Mouse (Mus musculus) heart, embryonic 13.5 days (tissue): ENCODE results near the gene Yipf1. TPM values are rescaled to one million over a fixed set of nuclear protein-coding genes. Genes with fewer than 3 reads are reported as not detected.

Experiments used
- ATAC-seq: fragments of 200-750 bp; cut with Nextera tagmentation; 2 replicates; pipeline ENCODE4 v1.8.0; 2017; ENCODE audit warnings: moderate TSS enrichment; ENCODE audit not compliant: insufficient number of reproducible peaks, low FRiP score, low TSS enrichment; ENCODE audit errors: extremely low read depth
- H3K27ac ChIP-seq: fragments of 300-500 bp; sonication (generic); replicated peaks from 2 replicates; pipeline ENCODE4 v1.5.1; 2015; ENCODE audit warnings: moderate library complexity, mild to moderate bottlenecking, inconsistent platforms
- H3K27me3 ChIP-seq: fragments of 300-500 bp; sonication (generic); replicated peaks from 2 replicates; pipeline ENCODE4 v1.6.1; 2015; ENCODE audit warnings: mild to moderate bottlenecking, inconsistent platforms
- H3K36me3 ChIP-seq: fragments of 300-500 bp; sonication (generic); 2 replicates; pipeline ENCODE4 v1.6.1; 2015; ENCODE audit warnings: mild to moderate bottlenecking, inconsistent platforms
- H3K4me1 ChIP-seq: fragments of 300-500 bp; sonication (generic); 2 replicates; pipeline ENCODE4 v1.6.1; 2015; ENCODE audit warnings: inconsistent platforms
- H3K4me2 ChIP-seq: fragments of 300-500 bp; sonication (generic); 2 replicates; pipeline ENCODE4 v1.6.1; 2015; ENCODE audit warnings: inconsistent platforms, mild to moderate bottlenecking, moderate library complexity
- H3K4me3 ChIP-seq: fragments of 300-500 bp; sonication (generic); 2 replicates; pipeline ENCODE4 v1.5.1; 2015; ENCODE audit warnings: moderate library complexity, mild to moderate bottlenecking, inconsistent platforms
- H3K9ac ChIP-seq: fragments of 300-500 bp; sonication (generic); 2 replicates; pipeline ENCODE4 v1.6.1; 2015; ENCODE audit warnings: inconsistent platforms, mild to moderate bottlenecking, moderate library complexity
- H3K9me3 ChIP-seq: fragments of 300-500 bp; sonication (generic); 2 replicates; pipeline ENCODE4 v1.6.1; 2016; ENCODE audit warnings: inconsistent platforms
- WGBS: fragments of 180-500 bp; shearing (Covaris S2); methylation state at CpG from one replicate; pipeline ENCODE4 v1.1.7; 2015; ENCODE audit warnings: mixed read lengths; 5-methylcytosine and 5-hydroxymethylcytosine counted together
- polyA plus RNA-seq: library from polyadenylated mRNA; unstranded; fragments of >200 nt; fragmentation: Nextera tagmentation; extraction: Ambion mirVana; gene quantifications from 2 replicates; pipeline ENCODE4 v1.2.1, GENCODE M21; 2015

Yipf1 gene
- polyA plus RNA-seq, 1 experiment from 2014 or later, result 42.7 TPM

DNA sequence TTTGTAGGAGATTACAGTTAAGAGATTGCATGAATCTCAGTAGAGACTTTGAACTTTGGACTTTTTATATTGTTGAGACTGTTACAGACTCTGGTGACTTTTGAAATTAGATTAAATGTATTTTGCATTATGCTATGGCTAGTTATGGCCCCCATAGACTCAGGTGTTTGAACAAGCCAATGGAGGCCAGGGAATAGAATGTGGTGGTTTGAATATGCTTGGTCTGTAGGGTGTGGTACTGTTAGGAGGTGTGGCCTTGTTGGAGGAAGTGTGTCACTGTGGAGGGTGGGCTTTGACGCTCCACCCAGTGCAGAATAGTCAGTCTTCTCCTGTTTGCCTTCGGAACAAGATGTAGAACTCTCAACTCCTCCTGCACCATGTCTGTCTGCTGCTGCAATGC is 8.9 kb downstream of the Yipf1 start:
- H3K4me3 ChIP-seq, result no peak overlapping the region
- WGBS, result 87% methylated on average over 2 of the region's 2 CpGs
- no peaks in the 10 kb centered on the region for H3K4me1 ChIP-seq
- no peak overlapping the region for H3K27ac ChIP-seq
- H3K9ac ChIP-seq, result no peak overlapping the region
- H3K27me3 ChIP-seq, result no peaks in the 10 kb centered on the region
- peaks cover 84% of the 10 kb centered on the region for H3K36me3 ChIP-seq
- no peak overlapping the region for H3K4me2 ChIP-seq
- no peaks in the 10 kb centered on the region for H3K9me3 ChIP-seq
- no peak for ATAC-seq

DNA sequence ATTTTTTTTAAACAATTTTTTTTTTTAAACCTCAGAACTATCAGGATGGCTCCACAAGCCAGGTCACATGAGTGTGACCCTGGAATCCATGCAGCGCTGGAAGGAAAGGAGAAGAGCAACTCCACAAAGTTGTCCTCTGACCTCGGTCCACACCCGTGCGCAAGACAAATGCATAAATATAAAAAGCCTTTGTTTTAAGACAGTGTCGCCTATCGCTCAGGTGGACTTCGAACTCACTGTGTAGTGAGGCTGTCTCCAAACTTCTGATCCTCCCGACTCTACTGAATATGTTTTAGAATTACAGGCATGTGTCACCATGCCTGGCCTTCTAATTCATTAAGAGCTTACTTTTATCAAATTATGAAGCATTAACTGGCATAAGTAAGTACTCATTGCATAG is 14.4 kb downstream of the Yipf1 start:
- Histone ChIP-seq H3K27ac (no peak overlapping the region), H3K4me3 (no peak overlapping the region), H3K9ac (no peak overlapping the region), H3K27me3 (no peaks in the 10 kb centered on the region), H3K4me1 (no peaks in the 10 kb centered on the region), H3K36me3 (peaks cover 38% of the 10 kb centered on the region), H3K9me3 (0 out of 2 replicates have a peak, but pooled peaks cover 1% of the 10 kb centered on the region), H3K4me2 (no peak overlapping the region)
- ATAC-seq, result no peak
- WGBS, result 91% methylated on average over 8 of the region's 8 CpGs

DNA sequence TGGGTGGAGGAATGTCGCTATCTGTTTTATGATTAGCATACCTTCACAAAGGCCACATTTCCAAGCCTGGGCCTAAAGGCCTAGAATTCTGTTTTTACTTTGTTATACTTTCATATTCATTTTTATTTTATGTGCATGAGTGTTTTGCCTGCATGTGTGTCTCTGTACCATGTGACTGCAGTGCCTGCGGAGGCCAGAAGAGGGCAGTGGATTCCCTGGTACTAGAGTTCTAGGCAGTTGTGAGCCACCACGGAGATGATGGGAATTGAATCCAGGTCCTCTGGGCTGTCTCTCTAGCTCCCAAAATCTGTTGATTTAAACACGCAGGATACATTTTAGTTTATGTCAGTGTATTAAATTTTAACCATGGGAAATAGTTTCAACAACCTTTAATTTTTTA is 19.4 kb downstream of the Yipf1 start:
- no peak overlapping the region for H3K4me2 ChIP-seq
- peaks cover 17% of the 10 kb centered on the region; the same call in 1 of the 2 replicates for H3K36me3 ChIP-seq
- H3K27ac ChIP-seq, result no peak overlapping the region
- ATAC-seq, result no peak
- 92% methylated on average over 4 of the region's 4 CpGs for WGBS
- no peak overlapping the region for H3K4me3 ChIP-seq
- H3K4me1 ChIP-seq, result no peaks in the 10 kb centered on the region
- no peak overlapping the region for H3K9ac ChIP-seq
- 0 out of 2 replicates have a peak, but pooled peaks cover 5% of the 10 kb centered on the region for H3K9me3 ChIP-seq
- no peaks in the 10 kb centered on the region for H3K27me3 ChIP-seq

DNA sequence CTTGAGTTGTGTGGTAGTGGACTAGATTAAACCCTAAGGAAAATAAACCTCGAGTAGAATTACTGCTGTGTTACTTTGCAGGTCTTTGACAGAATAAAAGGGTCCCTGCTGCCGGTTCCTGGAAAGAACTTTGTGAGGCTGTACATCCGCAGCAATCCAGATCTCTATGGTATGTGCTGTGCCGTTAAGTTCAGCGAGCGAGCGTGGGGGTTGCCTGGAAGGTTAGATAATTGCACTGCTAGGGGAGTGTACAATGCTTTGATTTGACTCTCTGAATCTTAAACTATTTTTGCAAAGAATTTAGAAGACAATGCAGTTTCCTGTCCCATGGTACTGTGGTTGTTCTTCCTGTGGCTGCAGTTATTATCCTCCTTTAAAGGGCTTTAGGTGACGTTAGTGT is 22.2 kb downstream of the Yipf1 start:
- 0 out of 2 replicates have a peak, but pooled peaks cover 5% of the 10 kb centered on the region for H3K9me3 ChIP-seq
- WGBS, result 59% methylated on average over 8 of the region's 8 CpGs
- H3K4me3 ChIP-seq, result no peak overlapping the region
- H3K9ac ChIP-seq, result no peak overlapping the region
- peaks cover 14% of the 10 kb centered on the region; the same call in 1 of the 2 replicates for H3K36me3 ChIP-seq
- no peaks in the 10 kb centered on the region for H3K4me1 ChIP-seq
- no peak overlapping the region for H3K4me2 ChIP-seq
- H3K27ac ChIP-seq, result no peak overlapping the region
- ATAC-seq, result no peak
- no peaks in the 10 kb centered on the region for H3K27me3 ChIP-seq

DNA sequence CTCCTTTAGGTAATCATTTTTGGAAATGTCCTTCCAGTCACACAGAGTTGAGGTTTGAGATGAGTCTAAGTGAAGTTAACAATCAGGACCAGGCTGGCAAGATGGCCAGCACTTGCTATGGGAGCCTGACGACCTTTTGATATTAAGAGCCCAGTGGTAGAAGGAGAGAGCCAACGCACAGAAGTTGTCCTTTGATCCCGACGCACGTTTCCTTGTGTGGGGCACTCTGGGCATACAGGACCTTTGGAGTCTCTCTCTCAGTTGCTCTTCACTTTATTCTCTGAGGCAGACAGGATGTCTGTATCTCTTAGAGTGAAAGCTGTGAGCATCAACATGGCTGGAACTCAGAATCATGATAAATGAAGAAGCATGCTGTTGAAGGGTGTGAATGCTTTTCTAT is 23.3 kb downstream of the Yipf1 start:
- Histone ChIP-seq H3K4me3 (no peak overlapping the region), H3K27me3 (no peaks in the 10 kb centered on the region), H3K36me3 (peaks cover 19% of the 10 kb centered on the region; the same call in 1 of the 2 replicates), H3K9ac (no peak overlapping the region), H3K27ac (no peak overlapping the region), H3K4me2 (no peak overlapping the region), H3K9me3 (0 out of 2 replicates have a peak, but pooled peaks cover 5% of the 10 kb centered on the region), H3K4me1 (no peaks in the 10 kb centered on the region)
- WGBS, result 76% methylated on average over 5 of the region's 5 CpGs
- no peak for ATAC-seq

DNA sequence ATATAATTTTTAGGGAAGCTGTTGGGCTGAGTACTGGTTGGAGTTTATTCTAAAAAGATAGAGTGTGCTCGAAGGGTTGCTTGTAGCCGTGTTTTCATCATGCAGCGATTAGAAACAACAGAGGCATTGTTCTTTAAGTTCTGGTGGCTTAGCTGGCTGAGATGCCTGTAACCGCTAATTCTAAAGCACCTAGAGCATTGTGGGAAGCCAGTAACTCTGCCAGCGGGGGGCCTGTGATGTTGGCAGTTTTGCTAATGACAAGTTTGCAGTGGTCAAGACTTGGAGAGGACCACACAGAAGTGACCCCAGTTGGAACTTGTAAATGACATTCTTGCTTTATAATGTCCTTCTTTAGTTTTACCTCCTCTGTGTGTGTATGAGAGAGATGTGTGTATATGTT is 27.2 kb downstream of the Yipf1 start:
- Histone ChIP-seq H3K4me2 (no peak overlapping the region), H3K4me3 (no peak overlapping the region), H3K9ac (no peak overlapping the region), H3K27me3 (no peaks in the 10 kb centered on the region), H3K9me3 (no peaks in the 10 kb centered on the region), H3K4me1 (no peaks in the 10 kb centered on the region), H3K27ac (no peak overlapping the region), H3K36me3 (peaks cover 29% of the 10 kb centered on the region)
- ATAC-seq, result no peak
- 64% methylated on average over 5 of the region's 5 CpGs for whole genome bisulfite sequencing

DNA sequence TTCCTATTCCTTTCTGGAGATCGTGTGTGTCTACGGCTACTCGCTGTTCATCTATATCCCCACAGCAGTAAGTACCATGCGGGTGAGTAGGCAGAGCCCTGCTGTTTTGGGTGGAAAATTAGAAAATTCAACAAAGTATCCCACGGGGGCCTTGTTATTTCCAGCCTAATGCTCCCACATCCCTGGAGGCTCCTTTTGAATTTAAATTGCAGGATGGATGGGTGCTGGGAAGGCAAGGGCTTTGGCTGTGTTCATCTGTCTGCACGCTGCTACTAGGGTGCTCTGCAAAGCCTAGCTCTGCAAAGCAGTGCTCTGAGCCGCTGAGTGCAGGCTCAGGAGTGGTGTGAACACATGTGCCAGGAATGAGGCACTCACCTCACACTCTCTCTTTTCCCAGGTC is 30.4 kb downstream of the Yipf1 start:
- Histone ChIP-seq H3K4me3 (no peak overlapping the region), H3K27ac (no peak overlapping the region), H3K9ac (no peak overlapping the region), H3K4me1 (peaks cover 6% of the 10 kb centered on the region), H3K27me3 (no peaks in the 10 kb centered on the region), H3K9me3 (no peaks in the 10 kb centered on the region), H3K4me2 (no peak overlapping the region), H3K36me3 (peaks cover 24% of the 10 kb centered on the region)
- no peak for ATAC-seq
- 80% methylated on average over 7 of the region's 7 CpGs for WGBS

DNA sequence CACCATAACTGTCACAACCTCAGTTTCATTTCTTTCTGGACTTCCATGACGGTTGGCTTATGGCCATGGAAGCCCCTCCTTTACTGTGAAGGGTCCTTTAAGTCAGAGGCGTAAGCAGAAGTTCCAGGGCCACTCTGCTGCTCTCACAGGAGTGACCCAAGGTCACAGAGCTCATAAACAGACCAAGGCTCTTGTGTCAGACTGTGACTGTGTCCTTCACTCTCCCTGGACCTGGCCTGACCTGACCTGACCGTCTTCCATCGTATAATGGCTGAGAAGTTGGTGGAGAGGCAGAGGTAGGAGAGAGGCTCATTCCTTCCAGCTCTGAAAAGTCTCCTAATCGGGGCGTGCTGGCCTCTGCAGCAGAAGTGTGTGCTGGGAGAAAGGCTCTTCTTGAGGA is 33.1 kb downstream of the Yipf1 start:
- WGBS, result 70% methylated on average over 6 of the region's 6 CpGs
- no peak overlapping the region for H3K27ac ChIP-seq
- no peak overlapping the region for H3K9ac ChIP-seq
- H3K36me3 ChIP-seq, result peaks cover 33% of the 10 kb centered on the region
- H3K9me3 ChIP-seq, result no peaks in the 10 kb centered on the region
- peaks cover 6% of the 10 kb centered on the region for H3K4me1 ChIP-seq
- ATAC-seq, result no peak
- H3K27me3 ChIP-seq, result no peaks in the 10 kb centered on the region
- no peak overlapping the region for H3K4me3 ChIP-seq
- no peak overlapping the region for H3K4me2 ChIP-seq

DNA sequence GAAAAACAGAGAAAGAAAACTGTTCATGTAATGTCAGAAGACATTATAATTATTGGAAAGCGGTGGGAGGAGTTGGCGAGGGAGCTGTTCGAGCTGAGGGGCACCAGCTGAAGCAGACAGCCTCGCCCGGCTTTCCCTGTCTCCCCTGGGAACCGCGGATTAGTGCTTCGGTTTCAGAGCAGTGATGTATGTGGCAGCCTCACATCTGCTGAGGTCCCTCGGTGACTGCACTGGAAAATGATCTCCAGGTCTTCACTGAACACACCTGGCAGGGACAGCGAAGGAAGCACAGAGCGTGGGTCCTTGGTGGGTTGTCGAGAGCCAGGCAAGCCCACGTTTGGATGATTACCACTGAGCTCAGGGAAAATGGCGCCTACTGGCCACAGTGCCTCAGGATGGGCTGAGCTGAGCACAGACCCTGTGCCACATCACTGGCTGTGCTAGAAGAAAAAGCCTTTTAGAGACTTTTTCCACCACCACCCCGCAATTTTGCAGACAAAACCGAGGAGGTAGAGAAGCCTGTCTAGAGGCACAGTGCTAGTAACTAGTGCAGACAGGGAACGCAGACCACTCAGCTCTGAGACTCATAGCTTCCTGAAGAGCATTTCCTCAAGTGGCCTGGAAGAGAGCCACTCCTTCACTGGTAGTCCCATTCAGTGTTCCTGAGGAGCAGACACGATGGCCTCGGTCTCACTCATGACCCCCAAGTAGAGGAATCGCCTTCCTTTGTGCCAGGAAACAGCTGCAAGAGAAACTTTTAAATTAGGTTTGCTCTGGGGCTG is 34.6 kb downstream of the Yipf1 start:
- Histone ChIP-seq H3K4me1 (peaks cover 6% of the 10 kb centered on the region), H3K9ac (no peak overlapping the region), H3K9me3 (no peaks in the 10 kb centered on the region), H3K36me3 (peaks cover 31% of the 10 kb centered on the region), H3K27ac (no peak overlapping the region), H3K4me3 (no peak overlapping the region), H3K27me3 (no peaks in the 10 kb centered on the region), H3K4me2 (peak overlapping the region; percentile 26)
- 66% methylated on average over 20 of the region's 20 CpGs for WGBS
- no peak for ATAC-seq

DNA sequence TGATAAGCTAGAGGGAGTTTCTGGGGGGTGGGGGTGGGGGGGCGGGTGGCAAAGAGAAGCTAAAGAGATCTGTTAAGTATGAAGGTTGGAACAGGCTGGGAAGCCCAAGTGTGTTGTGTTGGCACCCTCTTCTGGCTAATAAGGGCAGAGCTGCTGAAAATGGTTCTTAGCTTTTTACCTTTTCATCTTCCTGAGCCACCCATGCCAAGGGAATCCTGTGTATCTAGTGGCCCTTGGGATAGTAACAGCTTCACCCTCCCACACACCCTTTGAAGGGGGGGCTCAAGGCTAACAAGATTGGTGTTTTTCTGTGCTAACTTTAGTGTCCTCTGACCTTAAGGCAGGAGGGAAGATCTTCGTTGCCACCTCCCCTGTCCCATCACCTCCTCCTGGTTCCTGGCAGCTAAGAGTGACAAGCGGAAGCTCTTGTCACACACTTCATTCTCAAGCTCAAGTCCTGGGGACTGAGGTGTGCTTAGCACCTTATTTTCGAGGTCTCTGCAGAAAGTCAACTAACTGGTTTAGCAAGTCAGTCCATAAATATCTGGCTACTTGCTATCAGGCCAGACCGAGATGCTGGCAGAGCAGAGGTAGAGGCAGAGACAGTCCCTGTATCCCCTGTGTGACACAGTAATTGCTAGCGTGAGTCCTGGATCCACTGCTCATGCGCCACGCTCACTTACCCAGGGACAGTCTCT is 35.3 kb downstream of the Yipf1 start:
- H3K4me2 ChIP-seq, result peak overlapping the region; percentile 26
- ATAC-seq, result no peak
- no peak overlapping the region for H3K27ac ChIP-seq
- H3K4me1 ChIP-seq, result peaks cover 6% of the 10 kb centered on the region
- H3K4me3 ChIP-seq, result no peak overlapping the region
- H3K27me3 ChIP-seq, result no peaks in the 10 kb centered on the region
- H3K36me3 ChIP-seq, result peaks cover 31% of the 10 kb centered on the region
- no peaks in the 10 kb centered on the region for H3K9me3 ChIP-seq
- 61% methylated on average over 8 of the region's 8 CpGs for WGBS
- H3K9ac ChIP-seq, result no peak overlapping the region

DNA sequence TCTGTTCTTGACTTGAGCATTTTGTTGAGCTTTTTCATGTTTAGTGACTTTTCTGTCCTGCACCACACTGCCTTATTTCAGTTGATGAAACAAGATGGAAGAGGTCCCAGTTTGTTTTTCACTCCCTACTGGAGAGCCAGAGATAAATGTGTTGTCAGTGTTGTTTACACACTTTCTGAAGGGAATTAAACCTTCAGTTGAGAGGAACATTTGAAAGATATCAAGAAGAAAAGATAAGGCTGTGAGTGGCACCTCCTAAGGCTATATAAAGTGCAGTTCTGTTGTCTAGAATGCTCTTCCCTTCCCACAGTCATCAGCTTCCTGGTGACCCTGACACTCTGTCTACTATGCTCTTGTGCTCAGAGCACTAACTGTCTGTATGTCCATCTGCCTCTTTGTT is 37.2 kb downstream of the Yipf1 start:
- peaks cover 21% of the 10 kb centered on the region for H3K36me3 ChIP-seq
- H3K27ac ChIP-seq, result no peak overlapping the region
- no peaks in the 10 kb centered on the region for H3K27me3 ChIP-seq
- H3K9ac ChIP-seq, result no peak overlapping the region
- peaks cover 6% of the 10 kb centered on the region for H3K4me1 ChIP-seq
- no peaks in the 10 kb centered on the region for H3K9me3 ChIP-seq
- H3K4me2 ChIP-seq, result no peak overlapping the region
- no peak overlapping the region for H3K4me3 ChIP-seq
- ATAC-seq, result no peak

DNA sequence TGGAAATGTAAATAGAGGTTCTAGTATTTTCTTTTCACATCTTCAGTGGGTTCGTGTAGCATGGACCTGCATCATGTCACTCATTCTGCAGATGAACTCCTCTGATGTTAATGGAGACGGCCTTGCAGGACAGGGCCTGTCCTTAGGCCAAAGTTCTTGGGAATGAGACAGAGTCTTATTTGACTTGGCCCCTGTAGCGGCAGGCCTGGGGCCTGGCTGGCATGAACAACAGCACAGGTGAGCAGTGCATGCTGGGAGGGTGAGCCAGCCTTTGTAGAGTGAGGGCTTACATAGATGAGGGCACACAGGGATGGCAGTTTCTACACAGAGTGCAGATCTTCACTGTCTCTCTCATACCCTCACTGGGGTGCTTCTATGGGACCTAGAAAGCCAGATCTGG is 39.4 kb downstream of the Yipf1 start:
- no peaks in the 10 kb centered on the region for H3K27me3 ChIP-seq
- H3K9ac ChIP-seq, result no peak overlapping the region
- no peak overlapping the region for H3K27ac ChIP-seq
- 81% methylated on average over 3 of the region's 3 CpGs for WGBS
- peaks cover 18% of the 10 kb centered on the region for H3K36me3 ChIP-seq
- H3K4me2 ChIP-seq, result no peak overlapping the region
- ATAC-seq, result no peak
- H3K9me3 ChIP-seq, result no peaks in the 10 kb centered on the region
- H3K4me3 ChIP-seq, result no peak overlapping the region
- peaks cover 5% of the 10 kb centered on the region for H3K4me1 ChIP-seq
